Mouse (Mus musculus) heart, postnatal 25 days (tissue): ENCODE measurements around the gene Pidd1. TPM values are rescaled to one million over a fixed set of nuclear protein-coding genes. Genes with fewer than 3 reads are reported as not detected.
"Not testable (repeated sequence)": the region's sequence is repeated elsewhere in the genome, so short reads cannot be mapped to it uniquely, and the experiment has no call there.

Source experiments
- DNase-seq: peaks from one replicate; pipeline ENCODE4 v3.0.0; 2022; ENCODE audit warnings: low spot score
- intact Hi-C: fragments of 180-260 bp; cut with DNase I; formaldehyde crosslinking; loops from one replicate; pipeline ENCODE4 v1.15.1; 2025
- total RNA-seq, 2 experiments: library from RNA; stranded (reverse); gene quantifications; 2 replicates each; pipeline ENCODE4 v1.2.3; 2021

Gene Pidd1
- total RNA-seq, 2 experiments from 2014 or later: 0.39 to 0.86 TPM

GRCm38 (mm10) chr7:141429310-141429709 lies 14.5 kb downstream of the Pidd1 start, which contains the start of gene Cend1:
TSS of gene Cend1 (minus strand) at chr7:141429491.
- intact Hi-C loops: no loop called here
- DNase-seq: no peak

GRCm38 (mm10) chr7:141428701-141429100 lies 15.1 kb downstream of the Pidd1 start:
- intact Hi-C loops: no loop called here
- DNase-seq: no peak

- intact Hi-C loops: no loop called here
- DNase-seq: no peak
Measured at GRCm38 (mm10) chr7:141426948-141427730, 16.7 kb downstream of the Pidd1 start.

- intact Hi-C loops: no loop called here
- DNase-seq: no peak
Measured at GRCm38 (mm10) chr7:141423811-141424210, 20.0 kb downstream of the Pidd1 start.

- DNase-seq: no peak
Measured at GRCm38 (mm10) chr7:141420030-141420702, 23.7 kb downstream of the Pidd1 start.

GRCm38 (mm10) chr7:141418970-141419369 lies 24.9 kb downstream of the Pidd1 start:
- intact Hi-C loops: no loop called here
- DNase-seq: no peak

More at GRCm38 (mm10) chr7:141420030-141420702, 23.7 kb downstream of the Pidd1 start:
- intact Hi-C loops: no loop called here

GRCm38 (mm10) chr7:141417731-141418681 lies 25.8 kb downstream of the Pidd1 start:
- intact Hi-C loops: no loop called here
- no peak for DNase-seq

- DNase-seq: no peak
- intact Hi-C loops: no loop called here
Measured at GRCm38 (mm10) chr7:141416144-141416841, 27.5 kb downstream of the Pidd1 start.

- intact Hi-C loops: loop anchor here (5.0 kb wide), 1 partner anchor 43 kb away; the partner anchor contains the start of gene Pnpla2
- peak; percentile 95 for DNase-seq
Measured at GRCm38 (mm10) chr7:141413809-141414584, 29.8 kb downstream of the Pidd1 start, which contains the start of gene Gatd1. TSS of gene Gatd1 (minus strand) at chr7:141414136.

GRCm38 (mm10) chr7:141413331-141413730 lies 30.5 kb downstream of the Pidd1 start:
- intact Hi-C loops: loop anchor here (5.0 kb wide), 1 partner anchor 44 kb away; the partner anchor contains the start of gene Pnpla2
- no peak for DNase-seq

GRCm38 (mm10) chr7:141411667-141412066 lies 32.2 kb downstream of the Pidd1 start:
- intact Hi-C loops: loop anchor here (5.0 kb wide), 1 partner anchor 46 kb away; the partner anchor contains the start of gene Pnpla2
- no peak for DNase-seq

- intact Hi-C loops: loop anchor here (5.0 kb wide), 1 partner anchor 47 kb away; the partner anchor contains the start of gene Pnpla2
- DNase-seq: no peak
Measured at GRCm38 (mm10) chr7:141410631-141411030, 33.2 kb downstream of the Pidd1 start.

GRCm38 (mm10) chr7:141408833-141409232 lies 35.0 kb downstream of the Pidd1 start:
- intact Hi-C loops: loop anchor here (1.0 to 2.0 kb wide), 2 partner anchors 28 to 116 kb away; partner anchors contain the start of gene Slc25a22
- peak; percentile 58 for DNase-seq

GRCm38 (mm10) chr7:141407670-141408069 lies 36.2 kb downstream of the Pidd1 start:
- intact Hi-C loops: loop anchor here (2.0 kb wide), 1 partner anchor 117 kb away; no protein-coding TSS in a partner anchor
- not testable (repeated sequence) for DNase-seq

- no peak for DNase-seq
- intact Hi-C loops: no loop called here
Measured at GRCm38 (mm10) chr7:141405466-141405865, 38.4 kb downstream of the Pidd1 start.

GRCm38 (mm10) chr7:141403305-141403704 lies 40.5 kb downstream of the Pidd1 start:
- no peak for DNase-seq
- intact Hi-C loops: no loop called here

- intact Hi-C loops: no loop called here
- DNase-seq: no peak
Measured at GRCm38 (mm10) chr7:141395348-141395747, 48.5 kb downstream of the Pidd1 start.

GRCm38 (mm10) chr7:141394771-141395170 lies 49.1 kb downstream of the Pidd1 start:
- DNase-seq: no peak
- intact Hi-C loops: no loop called here
